Mouse (Mus musculus): Measurements from ENCODE around the gene Slc4a3. TPM values are rescaled to one million over a fixed set of nuclear protein-coding genes. Genes with fewer than 3 reads are reported as not detected.

The Slc4a3 gene
- polyA plus RNA-seq (2012; rRNA removed): 47.3 and 55.0 TPM in 2 replicates

DNA sequence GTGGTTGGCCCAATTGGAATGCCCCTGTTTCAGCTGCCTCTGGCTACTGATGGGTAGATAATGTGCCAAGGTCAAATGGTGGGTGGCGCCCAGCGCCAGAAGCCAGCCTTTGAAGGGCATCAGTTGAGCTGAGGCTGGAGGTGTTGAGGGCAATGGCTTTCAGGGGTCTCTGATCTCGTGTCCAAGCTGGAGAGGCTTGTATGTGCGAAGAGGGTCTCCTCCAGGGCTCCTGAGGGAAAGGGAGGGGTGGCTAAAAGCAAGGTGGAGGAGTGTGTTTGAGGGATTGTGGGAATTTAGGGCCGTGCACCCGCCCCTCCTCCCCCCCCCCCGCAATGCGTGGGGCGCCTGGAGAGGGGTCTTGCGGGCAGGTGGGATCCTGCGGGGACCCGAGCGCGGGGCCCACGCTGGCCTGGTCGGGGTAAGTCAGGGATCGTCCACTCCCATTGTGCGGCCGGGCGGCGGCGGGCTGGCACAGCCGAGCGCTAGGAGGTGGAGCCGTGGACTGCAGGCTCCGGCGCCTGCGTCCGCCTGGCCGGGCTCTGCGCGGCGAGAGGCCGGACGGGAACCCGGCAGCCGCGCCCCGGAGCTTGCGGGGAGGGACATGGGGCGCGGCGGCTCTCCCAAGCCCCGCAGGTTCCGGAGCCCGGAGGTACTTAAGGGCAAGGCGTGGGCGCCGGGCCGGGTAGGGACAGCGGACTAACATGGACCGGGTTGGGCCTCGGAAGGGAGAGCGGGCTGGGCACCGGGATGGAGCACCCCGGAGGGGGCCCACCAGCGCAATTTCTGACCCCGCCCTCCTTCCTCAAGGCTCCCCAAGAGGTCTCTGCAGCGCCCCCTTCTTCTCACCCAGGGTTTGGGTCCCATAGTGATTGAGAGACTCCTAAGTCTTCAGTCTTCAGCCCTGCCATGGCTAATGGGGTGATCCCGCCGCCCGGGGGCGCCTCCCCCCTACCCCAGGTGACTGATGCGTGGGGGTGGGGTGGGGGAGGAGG, at the start of gene Slc4a3:
TSS of gene Slc4a3 (plus strand) at position 302 of the 992 bp plus-strand sequence.

DNA sequence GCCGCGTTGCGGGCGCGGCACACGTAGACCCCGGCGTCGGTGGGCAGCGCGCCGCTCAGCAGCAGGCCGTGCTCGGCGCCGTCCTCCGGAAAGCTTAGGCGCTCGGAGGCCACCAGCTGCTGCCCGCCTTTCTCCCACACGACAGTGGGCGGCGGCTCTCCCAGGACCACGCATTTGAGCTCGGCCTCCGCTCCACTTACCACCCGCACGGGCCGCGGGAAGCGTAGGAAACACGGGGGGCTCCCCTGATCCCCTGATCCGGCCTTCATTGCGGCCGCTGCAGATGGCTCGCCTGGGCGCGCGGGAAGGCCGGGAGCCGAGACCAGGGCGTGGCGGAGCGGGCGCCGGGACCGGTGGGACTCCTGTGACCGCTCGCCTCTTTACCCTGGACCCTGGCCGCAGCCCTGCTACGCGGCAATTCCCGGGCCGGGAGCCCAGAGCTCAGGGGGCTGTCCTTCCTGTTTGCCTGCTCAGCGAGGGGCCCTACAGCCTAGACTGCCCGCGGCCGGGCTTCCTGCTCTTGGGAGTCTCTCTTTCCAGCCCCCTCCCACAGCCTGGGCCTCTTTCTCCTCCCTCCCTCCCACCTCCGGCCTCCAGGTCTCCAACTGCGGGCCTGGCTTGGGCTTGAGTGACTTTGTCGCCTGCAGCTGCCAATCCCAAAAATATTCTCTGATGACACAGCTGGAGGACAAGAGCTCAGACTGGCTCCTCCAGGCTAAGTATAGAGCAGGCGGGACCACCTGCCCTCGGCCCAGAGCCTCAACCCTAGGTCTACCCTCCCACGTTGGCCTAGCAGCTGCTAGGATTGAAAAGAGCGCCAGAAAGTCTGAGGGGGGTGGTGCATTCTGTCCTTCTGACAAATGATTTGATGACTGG, 39.9 kb upstream of the Slc4a3 start, which contains the start of gene Obsl1:
TSS of gene Obsl1 (minus strand) at position 497 of the 876 bp plus-strand sequence.

GRCm38 (mm10) chr1:75507006-75507405, 39.1 kb upstream of the Slc4a3 start, which contains the start of gene Inha:
TSS of gene Inha (plus strand) at chr1:75507077.

GRCm38 (mm10) chr1:75521321-75522031, 24.6 kb upstream of the Slc4a3 start, which contains the start of gene Stk11ip:
TSS of gene Stk11ip (plus strand) at chr1:75521529.

Other genes starting within 250 kb of the Slc4a3 start
- gene Dnpep, start 228.3 kb upstream of the Slc4a3 start, polyA plus RNA-seq (2012; rRNA removed): 102 and 138 TPM in 2 replicates
- gene Des, start 185.9 kb upstream of the Slc4a3 start, polyA plus RNA-seq (2012; rRNA removed): 5.1 and 15.4 TPM in 2 replicates
- gene Speg, start 171.0 kb upstream of the Slc4a3 start, polyA plus RNA-seq (2012; rRNA removed): 40.6 and 51.1 TPM in 2 replicates
- 50.2 and 71.7 TPM in 2 replicates for gene Gmppa, start 110.3 kb upstream of the Slc4a3 start, polyA plus RNA-seq (2012; rRNA removed)
- 12.8 and 13.3 TPM in 2 replicates for gene Asic4, start 95.8 kb upstream of the Slc4a3 start, polyA plus RNA-seq (2012; rRNA removed)
- 29.6 and 30.3 TPM in 2 replicates for gene Chpf, start 67.0 kb upstream of the Slc4a3 start, polyA plus RNA-seq (2012; rRNA removed)
- 9.1 and 16.2 TPM in 2 replicates for gene Tmem198, start 66.7 kb upstream of the Slc4a3 start, polyA plus RNA-seq (2012; rRNA removed)
- gene Obsl1, start 39.8 kb upstream of the Slc4a3 start, polyA plus RNA-seq (2012; rRNA removed): 96.8 and 109 TPM in 2 replicates
- 19.5 and 20.7 TPM in 2 replicates for gene Inha, start 39.2 kb upstream of the Slc4a3 start, polyA plus RNA-seq (2012; rRNA removed)
- 32.0 and 34.6 TPM in 2 replicates for gene Stk11ip, start 24.7 kb upstream of the Slc4a3 start, polyA plus RNA-seq (2012; rRNA removed)